Mouse (Mus musculus) embryonic fibroblast, embryonic 13.5 days (primary cell): ENCODE measurements around the gene Vmn2r19.

Source experiments
- CTCF ChIP-seq: IDR thresholded peaks from 2 replicates; pipeline ENCODE4 v1.5.1; 2011; ENCODE audit warnings: mild to moderate bottlenecking, control low read depth, low read length, moderate library complexity, borderline replicate concordance; ENCODE audit not compliant: insufficient read depth
- POLR2A ChIP-seq: IDR thresholded peaks from 2 replicates; pipeline ENCODE4 v1.6.1; 2011; ENCODE audit warnings: low read depth, mild to moderate bottlenecking, control low read depth, low read length, moderate library complexity

- TF ChIP-seq CTCF (no peak), POLR2A (no peak)
Observed at GRCm38 (mm10) chr6:123259889-123260603, 48.1 kb upstream of the Vmn2r19 start.
